Mouse (Mus musculus) heart, embryonic 12.5 days (tissue): ENCODE measurements around the gene Pptc7. TPM values are rescaled to one million over a fixed set of nuclear protein-coding genes. Genes with fewer than 3 reads are reported as not detected.

ENCODE experiments used
- ATAC-seq: fragments of 200-750 bp; cut with Nextera tagmentation; 2 replicates; pipeline ENCODE4 v1.8.0; 2017; ENCODE audit warnings: moderate TSS enrichment, moderate library complexity; ENCODE audit not compliant: insufficient number of reproducible peaks, low FRiP score
- H3K27ac ChIP-seq: fragments of 300-500 bp; sonication (generic); 2 replicates; pipeline ENCODE4 v1.5.1; 2016; ENCODE audit warnings: mild to moderate bottlenecking, moderate library complexity; ENCODE audit not compliant: poor library complexity, severe bottlenecking
- H3K27me3 ChIP-seq: fragments of 300-500 bp; sonication (generic); replicated peaks from 2 replicates; pipeline ENCODE4 v1.6.1; 2016; ENCODE audit warnings: mild to moderate bottlenecking, moderate library complexity
- H3K36me3 ChIP-seq: fragments of 300-500 bp; sonication (generic); 2 replicates; pipeline ENCODE4 v1.6.1; 2016; ENCODE audit warnings: mild to moderate bottlenecking, moderate library complexity
- H3K4me1 ChIP-seq: fragments of 300-500 bp; sonication (generic); replicated peaks from 2 replicates; pipeline ENCODE4 v1.6.1; 2016; ENCODE audit warnings: mild to moderate bottlenecking
- H3K4me2 ChIP-seq: fragments of 300-500 bp; sonication (generic); 2 replicates; pipeline ENCODE4 v1.6.1; 2016; ENCODE audit warnings: mild to moderate bottlenecking, moderate library complexity
- H3K4me3 ChIP-seq: fragments of 300-500 bp; sonication (generic); 2 replicates; pipeline ENCODE4 v1.5.1; 2016; ENCODE audit warnings: mild to moderate bottlenecking
- H3K9ac ChIP-seq: fragments of 300-500 bp; sonication (generic); 2 replicates; pipeline ENCODE4 v1.6.1; 2016; ENCODE audit warnings: mild to moderate bottlenecking, moderate library complexity
- H3K9me3 ChIP-seq: fragments of 300-500 bp; sonication (generic); replicated peaks from 2 replicates; pipeline ENCODE4 v1.6.1; 2016; ENCODE audit warnings: mild to moderate bottlenecking, moderate library complexity
- WGBS: fragments of 180-500 bp; shearing (Covaris S2); methylation state at CpG from one replicate; pipeline ENCODE4 v1.1.7; 2016; 5-methylcytosine and 5-hydroxymethylcytosine counted together
- polyA plus RNA-seq: library from polyadenylated mRNA; unstranded; fragments of >200 nt; fragmentation: Nextera tagmentation; extraction: Ambion mirVana; gene quantifications from 2 replicates; pipeline ENCODE4 v1.2.1, GENCODE M21; 2016

The Pptc7 gene
- polyA plus RNA-seq, 1 experiment from 2014 or later = 13.4 TPM

- peaks cover 19% of the 10 kb centered on the region for H3K36me3 ChIP-seq
- peak overlapping the region; percentile 97 for H3K9ac ChIP-seq
- H3K4me2 ChIP-seq = peak overlapping the region; percentile 99
- 0 out of 2 replicates have a peak, but pooled peaks cover 2% of the 10 kb centered on the region for H3K9me3 ChIP-seq
- H3K27ac ChIP-seq = peak overlapping the region; percentile 87; the same call in 1 of the 2 replicates
- 53% methylated on average over 7 of the region's 7 CpGs for WGBS
- no peaks in the 10 kb centered on the region for H3K27me3 ChIP-seq
- H3K4me3 ChIP-seq = peak overlapping the region; percentile 85
- no peak for ATAC-seq
- peaks cover 31% of the 10 kb centered on the region for H3K4me1 ChIP-seq
Observed at GRCm38 (mm10) chr5:122285767-122286150, 1.6 kb downstream of the Pptc7 start.

- Histone ChIP-seq H3K9me3 (0 out of 2 replicates have a peak, but pooled peaks cover 2% of the 10 kb centered on the region), H3K9ac (peak overlapping the region; percentile 97; the same call in 1 of the 2 replicates), H3K4me1 (peaks cover 31% of the 10 kb centered on the region), H3K4me2 (peak overlapping the region; percentile 99), H3K27me3 (no peaks in the 10 kb centered on the region), H3K4me3 (peak overlapping the region; percentile 85; the same call in 1 of the 2 replicates), H3K27ac (no peak overlapping the region), H3K36me3 (peaks cover 19% of the 10 kb centered on the region)
- WGBS = 88% methylated on average over 10 of the region's 10 CpGs
- ATAC-seq = no peak
Observed at GRCm38 (mm10) chr5:122286191-122286590, 2.0 kb downstream of the Pptc7 start.

- no peak for ATAC-seq
- H3K4me2 ChIP-seq = no peak overlapping the region
- peaks cover 36% of the 10 kb centered on the region for H3K4me1 ChIP-seq
- no peaks in the 10 kb centered on the region for H3K27me3 ChIP-seq
- H3K27ac ChIP-seq = no peak overlapping the region
- 0 out of 2 replicates have a peak, but pooled peaks cover 2% of the 10 kb centered on the region for H3K9me3 ChIP-seq
- H3K4me3 ChIP-seq = no peak overlapping the region
- 71% methylated on average over 4 of the region's 4 CpGs for WGBS
- H3K36me3 ChIP-seq = peaks cover 19% of the 10 kb centered on the region
- H3K9ac ChIP-seq = no peak overlapping the region
Observed at GRCm38 (mm10) chr5:122287026-122287425, 2.9 kb downstream of the Pptc7 start.

- Histone ChIP-seq H3K4me1 (peaks cover 48% of the 10 kb centered on the region), H3K27me3 (no peaks in the 10 kb centered on the region), H3K27ac (no peak overlapping the region), H3K4me3 (no peak overlapping the region), H3K9me3 (0 out of 2 replicates have a peak, but pooled peaks cover 2% of the 10 kb centered on the region), H3K36me3 (peaks cover 19% of the 10 kb centered on the region), H3K9ac (no peak overlapping the region), H3K4me2 (no peak overlapping the region)
- 69% methylated on average over 4 of the region's 4 CpGs for WGBS
- ATAC-seq = no peak
Observed at GRCm38 (mm10) chr5:122288147-122288811, 4.1 kb downstream of the Pptc7 start.

GRCm38 (mm10) chr5:122291149-122291548 lies 7.0 kb downstream of the Pptc7 start:
- H3K4me1 ChIP-seq = peaks cover 62% of the 10 kb centered on the region
- 0 out of 2 replicates have a peak, but pooled peaks cover 2% of the 10 kb centered on the region for H3K9me3 ChIP-seq
- no peak overlapping the region for H3K4me3 ChIP-seq
- H3K27me3 ChIP-seq = no peaks in the 10 kb centered on the region
- no peak overlapping the region for H3K27ac ChIP-seq
- 0 out of 2 replicates have a peak overlapping the region, but pooled peaks have one; percentile 4 for H3K9ac ChIP-seq
- 37% methylated on average over 6 of the region's 6 CpGs for WGBS
- no peak for ATAC-seq
- H3K4me2 ChIP-seq = no peak overlapping the region
- H3K36me3 ChIP-seq = peaks cover 19% of the 10 kb centered on the region

GRCm38 (mm10) chr5:122291553-122292339 lies 7.6 kb downstream of the Pptc7 start:
- peaks cover 19% of the 10 kb centered on the region for H3K36me3 ChIP-seq
- no peak overlapping the region; the same call in 1 of the 2 replicates for H3K27ac ChIP-seq
- H3K4me2 ChIP-seq = no peak overlapping the region
- 0 out of 2 replicates have a peak, but pooled peaks cover 2% of the 10 kb centered on the region for H3K9me3 ChIP-seq
- no peak for ATAC-seq
- WGBS = 64% methylated on average over 17 of the region's 17 CpGs
- H3K27me3 ChIP-seq = no peaks in the 10 kb centered on the region
- 0 out of 2 replicates have a peak overlapping the region, but pooled peaks have one; percentile 4 for H3K9ac ChIP-seq
- H3K4me1 ChIP-seq = peaks cover 61% of the 10 kb centered on the region
- no peak overlapping the region for H3K4me3 ChIP-seq

- Histone ChIP-seq H3K9me3 (0 out of 2 replicates have a peak, but pooled peaks cover 2% of the 10 kb centered on the region), H3K9ac (no peak overlapping the region), H3K4me1 (peaks cover 59% of the 10 kb centered on the region), H3K27me3 (no peaks in the 10 kb centered on the region), H3K4me3 (no peak overlapping the region), H3K36me3 (peaks cover 10% of the 10 kb centered on the region; the same call in 1 of the 2 replicates), H3K4me2 (no peak overlapping the region), H3K27ac (peak overlapping the region; percentile 33; the same call in 1 of the 2 replicates)
- no peak for ATAC-seq
- WGBS = 63% methylated on average over 6 of the region's 6 CpGs
Observed at GRCm38 (mm10) chr5:122293131-122293530, 9.0 kb downstream of the Pptc7 start.

GRCm38 (mm10) chr5:122294219-122294735 lies 10.1 kb downstream of the Pptc7 start:
- H3K4me1 ChIP-seq = peaks cover 63% of the 10 kb centered on the region
- 87% methylated on average over 3 of the region's 3 CpGs for WGBS
- no peak for ATAC-seq
- H3K4me3 ChIP-seq = no peak overlapping the region
- H3K4me2 ChIP-seq = no peak overlapping the region
- no peaks in the 10 kb centered on the region for H3K27me3 ChIP-seq
- 0 out of 2 replicates have a peak, but pooled peaks cover 2% of the 10 kb centered on the region for H3K9me3 ChIP-seq
- no peak overlapping the region for H3K9ac ChIP-seq
- H3K27ac ChIP-seq = no peak overlapping the region
- peaks cover 2% of the 10 kb centered on the region; the same call in 1 of the 2 replicates for H3K36me3 ChIP-seq

- H3K36me3 ChIP-seq = peaks cover 2% of the 10 kb centered on the region; the same call in 1 of the 2 replicates
- no peak overlapping the region for H3K4me2 ChIP-seq
- H3K9me3 ChIP-seq = no peaks in the 10 kb centered on the region
- peaks cover 63% of the 10 kb centered on the region for H3K4me1 ChIP-seq
- no peak for ATAC-seq
- no peak overlapping the region for H3K27ac ChIP-seq
- H3K4me3 ChIP-seq = no peak overlapping the region
- 88% methylated on average over 14 of the region's 14 CpGs for WGBS
- no peaks in the 10 kb centered on the region for H3K27me3 ChIP-seq
- H3K9ac ChIP-seq = no peak overlapping the region
Observed at GRCm38 (mm10) chr5:122295113-122295935, 11.2 kb downstream of the Pptc7 start.

GRCm38 (mm10) chr5:122300071-122300518 lies 15.9 kb downstream of the Pptc7 start:
- H3K4me2 ChIP-seq = no peak overlapping the region
- ATAC-seq = no peak
- no peaks in the 10 kb centered on the region for H3K9me3 ChIP-seq
- H3K4me1 ChIP-seq = peaks cover 55% of the 10 kb centered on the region
- H3K27me3 ChIP-seq = no peaks in the 10 kb centered on the region
- H3K27ac ChIP-seq = no peak overlapping the region
- no peak overlapping the region for H3K9ac ChIP-seq
- 85% methylated on average over 6 of the region's 6 CpGs for WGBS
- no peak overlapping the region for H3K4me3 ChIP-seq
- H3K36me3 ChIP-seq = peaks cover 4% of the 10 kb centered on the region; the same call in 1 of the 2 replicates
